Mouse (Mus musculus): ENCODE data around the gene Bcs1l.

Gene Bcs1l

DNA sequence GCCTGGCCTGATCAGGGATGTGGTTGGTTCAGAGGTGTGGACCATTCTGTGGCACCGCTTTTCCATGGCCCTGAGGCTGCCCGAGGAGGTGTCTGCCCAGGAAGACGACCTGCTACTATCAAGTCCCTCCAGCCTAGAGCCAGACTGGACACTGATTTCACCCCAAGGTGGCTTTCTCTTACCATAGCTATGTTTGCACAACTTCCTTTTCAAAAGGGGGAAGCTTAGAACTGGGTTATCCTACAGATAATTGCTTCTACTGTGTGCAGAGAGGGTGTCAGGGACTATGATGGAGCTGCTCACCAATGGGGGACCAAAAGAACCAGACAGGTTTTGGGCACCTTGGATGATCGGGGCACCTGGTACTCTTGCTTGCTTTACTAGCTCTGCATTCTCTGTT is 44.6 kb downstream of the Bcs1l start:
- TF ChIP-seq POU5F1 (IDR thresholded peaks at IDR 0.05; ENCODE audit: borderline replicate concordance, low read length) (no peak), NANOG (IDR thresholded peaks at IDR 0.05; ENCODE audit: borderline replicate concordance, low read length) (no peak), CTCF (conservative IDR thresholded peaks at IDR 0.05; ENCODE audit: low read length) (no peak)
- H3K4me3 ChIP-seq (replicated peaks; ENCODE audit: low read length), result no peak overlapping the region
- peaks cover 5% of the 10 kb centered on the region; the same call in 1 of the 2 replicates for H3K27me3 ChIP-seq (ENCODE audit: insufficient read depth, low read length)
- H3K36me3 ChIP-seq (ENCODE audit: insufficient read depth, low read length), result no peaks in the 10 kb centered on the region
- H3K4me1 ChIP-seq (replicated peaks; ENCODE audit: low read depth, low read length), result peaks cover 4% of the 10 kb centered on the region; the same call in 1 of the 2 replicates
- no peaks in the 10 kb centered on the region for H3K9me3 ChIP-seq (ENCODE audit: low read length)

Data from E14TG2a.4 (cell line).